Mouse (Mus musculus): ENCODE data around the gene Psmc3ip. TPM values are rescaled to one million over a fixed set of nuclear protein-coding genes. Genes with fewer than 3 reads are reported as not detected.
"Not testable (repeated sequence)": the region's sequence is repeated elsewhere in the genome, so short reads cannot be mapped to it uniquely, and the experiment has no call there.

The Psmc3ip gene
- total RNA-seq, 2 experiments from 2014 or later: 1.5 to 2.2 TPM

- intact Hi-C loops (cut with DNase I): loop anchor here (2.0 kb wide), 1 partner anchor 39 kb away; no protein-coding TSS in a partner anchor
- DNase-seq: peak; percentile 93
- no peak for TF ChIP-seq CTCF (IDR thresholded peaks at IDR 0.05)
- peak overlapping the region; percentile 41 for H3K4me3 ChIP-seq
- peak overlapping the region; percentile 92 for H3K27ac ChIP-seq
Observed at GRCm38 (mm10) chr11:101130056-101130756, 35.0 kb upstream of the Psmc3ip start.

GRCm38 (mm10) chr11:101128996-101129577, 33.9 kb upstream of the Psmc3ip start:
- Histone ChIP-seq H3K27ac (peak overlapping the region; percentile 92), H3K4me3 (peak overlapping the region; percentile 40)
- intact Hi-C loops (cut with DNase I): no loop called here
- no peak for TF ChIP-seq CTCF (IDR thresholded peaks at IDR 0.05)
- DNase-seq: peak; percentile 79

- peak; percentile 29; the same call in 1 of the 2 replicates for TF ChIP-seq CTCF (IDR thresholded peaks at IDR 0.05)
- peak; percentile 44 for DNase-seq
- intact Hi-C loops (cut with DNase I): no loop called here
- Histone ChIP-seq H3K27ac (0 out of 2 replicates have a peak overlapping the region, but pooled peaks have one; percentile 8), H3K4me3 (no peak overlapping the region)
Observed at GRCm38 (mm10) chr11:101127075-101127474, 31.8 kb upstream of the Psmc3ip start.

- DNase-seq; H3K27ac ChIP-seq; intact Hi-C loops (cut with DNase I); H3K4me3 ChIP-seq: not testable (repeated sequence)
Observed at GRCm38 (mm10) chr11:101125008-101125407, 29.8 kb upstream of the Psmc3ip start.

- DNase-seq; H3K27ac ChIP-seq; H3K4me3 ChIP-seq; intact Hi-C loops (cut with DNase I): not testable (repeated sequence)
Observed at GRCm38 (mm10) chr11:101124494-101124893, 29.3 kb upstream of the Psmc3ip start.

- intact Hi-C loops (cut with DNase I): no loop called here
Observed at GRCm38 (mm10) chr11:101120545-101121188, 25.4 kb upstream of the Psmc3ip start.

GRCm38 (mm10) chr11:101119761-101120544, 24.7 kb upstream of the Psmc3ip start, which contains the start of the genes Retreg3 and Tubg1:
Retreg3 (minus strand) TSS chr11:101119893.
Tubg1 (plus strand) TSS chr11:101119938.
- Histone ChIP-seq H3K4me3 (peak within 1 kb of the TSS; percentile 99), H3K27ac (peak within 1 kb of the TSS; percentile 91)
- intact Hi-C loops (cut with DNase I): loop anchor here (2.0 kb wide), 1 partner anchor 53 kb away; no protein-coding TSS in a partner anchor
- TF ChIP-seq CTCF (IDR thresholded peaks at IDR 0.05): no peak
- DNase-seq: peak; percentile 99

More at GRCm38 (mm10) chr11:101120545-101121188, 25.4 kb upstream of the Psmc3ip start:
- no peak for TF ChIP-seq CTCF (IDR thresholded peaks at IDR 0.05)
- Histone ChIP-seq H3K27ac (peak overlapping the region; percentile 91), H3K4me3 (peak overlapping the region; percentile 99)
- no peak for DNase-seq

- H3K27ac ChIP-seq: peak overlapping the region; percentile 91
- DNase-seq: no peak
- intact Hi-C loops (cut with DNase I): loop anchor here (2.0 kb wide), 1 partner anchor 54 kb away; no protein-coding TSS in a partner anchor
- peak overlapping the region; percentile 99 for H3K4me3 ChIP-seq
- TF ChIP-seq CTCF (IDR thresholded peaks at IDR 0.05): peak; percentile 53
Observed at GRCm38 (mm10) chr11:101119131-101119760, 24.0 kb upstream of the Psmc3ip start.

- H3K4me3 ChIP-seq: peak overlapping the region; percentile 99
- no peak for DNase-seq
- intact Hi-C loops (cut with DNase I): loop anchor here (2.0 kb wide), 1 partner anchor 55 kb away; no protein-coding TSS in a partner anchor
- H3K27ac ChIP-seq: peak overlapping the region; percentile 91; the same call in 1 of the 2 replicates
- TF ChIP-seq CTCF (IDR thresholded peaks at IDR 0.05): no peak
Observed at GRCm38 (mm10) chr11:101118105-101118504, 22.9 kb upstream of the Psmc3ip start.

- DNase-seq: no peak
- no peak for TF ChIP-seq CTCF (IDR thresholded peaks at IDR 0.05)
- Histone ChIP-seq H3K4me3 (no peak overlapping the region), H3K27ac (no peak overlapping the region)
- intact Hi-C loops (cut with DNase I): no loop called here
Observed at GRCm38 (mm10) chr11:101115564-101115963, 20.3 kb upstream of the Psmc3ip start.

- Histone ChIP-seq H3K4me3 (no peak overlapping the region), H3K27ac (no peak overlapping the region)
- intact Hi-C loops (cut with DNase I): no loop called here
- DNase-seq: no peak
- no peak for TF ChIP-seq CTCF (IDR thresholded peaks at IDR 0.05)
Observed at GRCm38 (mm10) chr11:101112186-101112585, 16.9 kb upstream of the Psmc3ip start.

- no peak for DNase-seq
- Histone ChIP-seq H3K4me3 (no peak overlapping the region), H3K27ac (no peak overlapping the region)
- intact Hi-C loops (cut with DNase I): no loop called here
- TF ChIP-seq CTCF (IDR thresholded peaks at IDR 0.05): no peak
Observed at GRCm38 (mm10) chr11:101111178-101111577, 15.9 kb upstream of the Psmc3ip start.
